Mouse (Mus musculus): ENCODE results near the gene Rpl10l. TPM values are rescaled to one million over a fixed set of nuclear protein-coding genes. Genes with fewer than 3 reads are reported as not detected.

The Rpl10l gene
- polyA plus RNA-seq (2011; ENCODE audit: insufficient read depth, insufficient read length, low read depth, missing spikeins): 9.2 and 9.3 TPM in 2 replicates

DNA sequence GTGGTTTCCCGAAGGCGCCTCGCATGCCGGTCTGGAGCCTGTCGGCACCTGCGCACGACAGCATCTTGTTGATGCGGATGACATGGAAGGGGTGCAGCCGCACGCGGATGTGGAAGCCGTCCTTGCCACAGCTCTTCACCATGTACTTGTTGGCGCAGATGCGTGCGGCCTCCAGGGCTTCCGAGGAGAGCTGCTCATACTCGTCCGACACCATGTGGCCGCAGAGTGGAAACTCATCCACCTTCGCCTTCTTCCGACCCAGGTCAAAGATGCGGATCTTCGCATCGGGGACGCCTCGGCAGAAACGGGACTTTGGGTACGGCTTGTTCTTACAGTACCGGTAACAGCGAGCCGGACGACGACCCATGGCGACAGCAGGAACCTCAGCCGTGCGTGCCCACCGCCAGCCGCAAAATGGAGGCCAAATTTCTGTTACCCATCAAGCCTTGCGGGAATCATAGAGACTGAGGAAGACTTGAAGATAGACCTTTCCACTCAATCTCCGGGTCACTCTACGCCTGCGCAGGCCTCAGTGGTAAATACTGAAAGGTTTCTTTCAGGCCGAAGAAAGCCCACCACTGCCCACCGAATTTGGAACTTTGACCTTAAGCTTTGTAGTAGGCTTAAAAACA, at the start of gene Rpl10l:
TSS of gene Rpl10l (minus strand) at position 411 of the 632 bp plus-strand sequence.
- Histone ChIP-seq H3K27me3 (ENCODE audit: control insufficient read depth, insufficient read depth, low read length, poor library complexity, severe bottlenecking) (no peaks in the 10 kb centered on the region; the same call in none of the 2 replicates), H3K9me3 (replicated peaks; ENCODE audit: control insufficient read depth, insufficient read depth, low read length, poor library complexity, severe bottlenecking) (peaks cover 5% of the 10 kb centered on the region), H3K36me3 (ENCODE audit: control insufficient read depth, insufficient read depth, low read length, poor library complexity, severe bottlenecking) (no peaks in the 10 kb centered on the region), H3K27ac (ENCODE audit: insufficient read depth, low read length) (no peak within 1 kb of the TSS), H3K4me3 (ENCODE audit: low read depth, low read length) (peak within 1 kb of the TSS; percentile 56), H3K9ac (ENCODE audit: low read depth, poor library complexity, severe bottlenecking) (no peak within 1 kb of the TSS), H3K4me1 (ENCODE audit: control insufficient read depth, insufficient read depth, low read length) (no peaks in the 10 kb centered on the region)
- TF ChIP-seq POLR2A (IDR thresholded peaks at IDR 0.05; ENCODE audit: insufficient read depth, low read length): no peak

DNA sequence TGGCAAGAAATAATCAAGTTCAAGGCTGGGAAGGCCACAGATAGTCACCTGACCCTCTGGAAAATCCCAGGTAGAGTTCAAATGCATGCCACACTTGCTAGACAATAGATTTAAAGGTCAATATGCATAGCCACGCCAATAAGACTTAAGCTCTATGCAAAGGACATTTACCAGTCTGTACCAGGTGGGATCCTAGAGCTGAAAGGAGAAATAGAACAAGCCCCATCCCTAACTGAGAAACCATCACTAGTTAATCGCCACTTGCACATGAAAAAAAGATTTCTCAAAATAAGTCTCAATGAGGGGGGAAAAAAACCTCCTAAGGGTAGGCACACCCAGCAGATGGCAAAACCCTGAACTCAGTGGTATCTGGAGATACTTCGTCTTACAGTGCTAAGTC, 8.3 kb downstream of the Rpl10l start:
- no peak overlapping the region for H3K4me3 ChIP-seq (ENCODE audit: low read depth, low read length)
- no peak overlapping the region for H3K9ac ChIP-seq (ENCODE audit: low read depth, poor library complexity, severe bottlenecking)
- H3K36me3 ChIP-seq (ENCODE audit: control insufficient read depth, insufficient read depth, low read length, poor library complexity, severe bottlenecking): no peaks in the 10 kb centered on the region
- H3K27ac ChIP-seq (ENCODE audit: insufficient read depth, low read length): no peak overlapping the region
- H3K27me3 ChIP-seq (ENCODE audit: control insufficient read depth, insufficient read depth, low read length, poor library complexity, severe bottlenecking): no peaks in the 10 kb centered on the region
- TF ChIP-seq CTCF (IDR thresholded peaks at IDR 0.05; ENCODE audit: low read depth, low read length) (no peak), POLR2A (IDR thresholded peaks at IDR 0.05; ENCODE audit: insufficient read depth, low read length) (no peak), EP300 (IDR thresholded peaks at IDR 0.05; ENCODE audit: insufficient read depth, low read depth, low read length) (no peak)
- no peaks in the 10 kb centered on the region for H3K9me3 ChIP-seq (replicated peaks; ENCODE audit: control insufficient read depth, insufficient read depth, low read length, poor library complexity, severe bottlenecking)
- H3K4me1 ChIP-seq (ENCODE audit: control insufficient read depth, insufficient read depth, low read length): no peaks in the 10 kb centered on the region

DNA sequence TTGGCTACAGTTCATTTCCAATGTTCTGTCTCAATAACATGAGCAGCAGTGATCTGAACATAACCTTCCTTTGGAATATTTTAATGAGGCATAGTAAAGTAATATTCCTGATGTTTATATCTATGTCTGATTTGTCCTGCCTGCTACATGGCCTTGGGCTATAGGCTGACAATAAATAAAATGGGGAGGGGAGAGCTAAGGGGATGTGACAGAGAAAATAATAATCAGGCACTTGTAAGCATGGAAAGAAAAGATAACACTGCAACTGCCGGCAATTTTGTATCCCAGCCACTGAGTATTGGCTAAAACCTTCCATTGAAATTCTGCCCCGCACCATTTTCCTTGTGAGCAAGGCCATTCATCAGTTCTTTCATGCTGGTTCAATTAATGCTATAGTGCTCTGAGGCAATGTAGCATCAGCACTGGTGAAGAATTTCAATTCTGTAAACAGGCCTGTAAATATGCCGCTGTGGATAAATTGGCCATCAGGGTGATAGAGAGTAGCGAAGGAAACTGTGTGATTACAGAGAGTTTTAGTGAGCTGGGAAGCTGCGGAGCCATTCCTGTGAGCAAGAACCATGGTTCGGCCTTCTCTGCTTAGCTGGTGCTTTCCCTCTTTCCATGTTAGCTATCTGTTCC, 38.6 kb downstream of the Rpl10l start:
- no peak overlapping the region for H3K27ac ChIP-seq (ENCODE audit: insufficient read depth, low read length)
- H3K9me3 ChIP-seq (replicated peaks; ENCODE audit: control insufficient read depth, insufficient read depth, low read length, poor library complexity, severe bottlenecking): no peaks in the 10 kb centered on the region
- H3K27me3 ChIP-seq (ENCODE audit: control insufficient read depth, insufficient read depth, low read length, poor library complexity, severe bottlenecking): no peaks in the 10 kb centered on the region
- TF ChIP-seq POLR2A (IDR thresholded peaks at IDR 0.05; ENCODE audit: insufficient read depth, low read length) (no peak), EP300 (IDR thresholded peaks at IDR 0.05; ENCODE audit: insufficient read depth, low read depth, low read length) (no peak)
- H3K4me3 ChIP-seq (ENCODE audit: low read depth, low read length): no peak overlapping the region
- no peaks in the 10 kb centered on the region for H3K36me3 ChIP-seq (ENCODE audit: control insufficient read depth, insufficient read depth, low read length, poor library complexity, severe bottlenecking)
- H3K4me1 ChIP-seq (ENCODE audit: control insufficient read depth, insufficient read depth, low read length): no peaks in the 10 kb centered on the region
- no peak overlapping the region for H3K9ac ChIP-seq (ENCODE audit: low read depth, poor library complexity, severe bottlenecking)

DNA sequence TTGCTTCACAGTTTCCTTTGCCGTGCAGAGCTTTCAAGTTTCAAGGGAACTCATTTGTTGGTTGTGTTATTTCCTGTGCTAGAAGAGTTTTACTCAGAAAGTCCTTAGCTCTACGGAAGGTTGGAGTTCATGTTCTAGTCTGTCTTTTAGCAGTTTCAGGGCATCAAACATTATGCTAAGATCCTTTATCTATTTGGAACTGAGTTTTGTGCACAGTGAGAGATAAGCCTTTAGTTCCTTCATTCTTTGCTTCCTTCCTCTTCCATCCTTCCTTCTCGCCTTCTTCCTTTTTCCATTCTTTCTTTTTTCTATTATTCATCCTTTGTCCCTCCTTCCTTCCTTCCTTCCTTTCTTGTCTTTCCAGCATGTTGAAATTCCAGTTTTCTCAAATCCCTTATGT, 50.0 kb downstream of the Rpl10l start:
- TF ChIP-seq CTCF (IDR thresholded peaks at IDR 0.05; ENCODE audit: low read depth, low read length) (no peak), EP300 (IDR thresholded peaks at IDR 0.05; ENCODE audit: insufficient read depth, low read depth, low read length) (no peak), POLR2A (IDR thresholded peaks at IDR 0.05; ENCODE audit: insufficient read depth, low read length) (no peak)
- Histone ChIP-seq H3K4me1 (ENCODE audit: control insufficient read depth, insufficient read depth, low read length) (no peaks in the 10 kb centered on the region), H3K9me3 (replicated peaks; ENCODE audit: control insufficient read depth, insufficient read depth, low read length, poor library complexity, severe bottlenecking) (no peaks in the 10 kb centered on the region), H3K4me3 (ENCODE audit: low read depth, low read length) (no peak overlapping the region), H3K27me3 (ENCODE audit: control insufficient read depth, insufficient read depth, low read length, poor library complexity, severe bottlenecking) (no peaks in the 10 kb centered on the region), H3K36me3 (ENCODE audit: control insufficient read depth, insufficient read depth, low read length, poor library complexity, severe bottlenecking) (no peaks in the 10 kb centered on the region), H3K9ac (ENCODE audit: low read depth, poor library complexity, severe bottlenecking) (no peak overlapping the region), H3K27ac (ENCODE audit: insufficient read depth, low read length) (no peak overlapping the region)

Measured in ES-Bruce4 (cell line).